Mouse (Mus musculus): ENCODE measurements around the gene Capn11. TPM values are rescaled to one million over a fixed set of nuclear protein-coding genes. Genes with fewer than 3 reads are reported as not detected.

The Capn11 gene
- polyA plus RNA-seq, 1 experiment from 2014 or later = 0.57 TPM

DNA sequence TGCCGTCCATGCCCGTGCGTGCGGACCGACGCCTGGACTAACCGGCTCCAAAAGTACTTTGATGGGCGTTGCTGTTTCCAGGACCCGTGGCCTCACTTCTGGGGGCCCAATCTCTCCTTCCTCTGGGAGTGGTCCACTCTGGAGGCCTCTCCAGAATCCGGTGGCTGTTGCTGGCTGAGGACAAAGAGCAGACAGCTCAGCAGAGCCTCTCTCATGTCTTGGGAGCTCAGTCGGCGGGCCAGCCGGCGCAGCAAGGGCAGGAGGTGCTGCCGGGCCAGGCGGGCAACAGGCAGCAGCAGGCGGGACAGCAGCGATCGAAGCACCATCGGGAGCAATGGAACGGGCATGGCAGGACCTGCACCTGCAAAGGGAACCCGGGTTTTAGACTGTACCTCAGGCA is 57.8 kb downstream of the Capn11 start:
- Histone ChIP-seq H3K27me3 (ENCODE audit: control insufficient read depth, insufficient read depth, low read length) (peaks cover 22% of the 10 kb centered on the region), H3K4me3 (ENCODE audit: low read depth, low read length) (no peak overlapping the region), H3K9ac (ENCODE audit: low read length) (0 out of 2 replicates have a peak overlapping the region, but pooled peaks have one; percentile 24), H3K4me2 (ENCODE audit: low read depth) (peak overlapping the region; percentile 7; the same call in 1 of the 2 replicates), H3K36me3 (ENCODE audit: control insufficient read depth, insufficient read depth, low read length) (no peaks in the 10 kb centered on the region), H3K9me3 (ENCODE audit: control insufficient read depth, low read length) (no peaks in the 10 kb centered on the region), H3K27ac (ENCODE audit: low read depth, low read length) (no peak overlapping the region), H3K4me1 (ENCODE audit: control insufficient read depth, insufficient read depth, low read length) (peaks cover 18% of the 10 kb centered on the region)
- DNase-seq (ENCODE audit: low spot score) = peak; percentile 19
- ATAC-seq (ENCODE audit: insufficient read depth, low FRiP score, low TSS enrichment) = no peak
- WGBS = 12% methylated on average over 22 of the region's 22 CpGs

DNA sequence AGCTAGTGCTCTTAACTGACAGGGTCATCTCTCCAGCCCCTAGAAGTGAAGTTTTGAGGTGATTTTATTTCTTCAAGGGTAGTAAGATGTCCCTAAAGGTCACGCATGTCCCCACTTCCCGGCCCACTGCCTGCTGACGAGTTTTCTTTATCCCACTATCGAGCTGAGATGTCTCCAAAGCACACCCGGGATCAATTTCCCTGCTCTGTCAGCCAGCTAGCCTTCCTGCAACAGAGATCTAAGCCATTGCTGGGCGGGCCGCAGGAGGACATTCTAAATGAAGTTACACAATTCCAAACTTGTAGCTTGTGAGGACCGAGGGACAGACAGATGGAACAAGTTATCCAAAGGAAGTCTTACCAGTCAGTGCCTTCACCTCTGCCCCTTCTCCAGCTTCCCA is 58.9 kb downstream of the Capn11 start:
- 62% methylated on average over 8 of the region's 8 CpGs for WGBS
- no peaks in the 10 kb centered on the region for H3K36me3 ChIP-seq (ENCODE audit: control insufficient read depth, insufficient read depth, low read length)
- no peak overlapping the region for H3K27ac ChIP-seq (ENCODE audit: low read depth, low read length)
- no peak for ATAC-seq (ENCODE audit: insufficient read depth, low FRiP score, low TSS enrichment)
- H3K4me3 ChIP-seq (ENCODE audit: low read depth, low read length) = no peak overlapping the region
- peaks cover 26% of the 10 kb centered on the region for H3K4me1 ChIP-seq (ENCODE audit: control insufficient read depth, insufficient read depth, low read length)
- DNase-seq (ENCODE audit: low spot score) = no peak
- H3K9ac ChIP-seq (ENCODE audit: low read length) = no peak overlapping the region
- H3K4me2 ChIP-seq (ENCODE audit: low read depth) = no peak overlapping the region
- H3K27me3 ChIP-seq (ENCODE audit: control insufficient read depth, insufficient read depth, low read length) = peaks cover 27% of the 10 kb centered on the region
- H3K9me3 ChIP-seq (ENCODE audit: control insufficient read depth, low read length) = no peaks in the 10 kb centered on the region

DNA sequence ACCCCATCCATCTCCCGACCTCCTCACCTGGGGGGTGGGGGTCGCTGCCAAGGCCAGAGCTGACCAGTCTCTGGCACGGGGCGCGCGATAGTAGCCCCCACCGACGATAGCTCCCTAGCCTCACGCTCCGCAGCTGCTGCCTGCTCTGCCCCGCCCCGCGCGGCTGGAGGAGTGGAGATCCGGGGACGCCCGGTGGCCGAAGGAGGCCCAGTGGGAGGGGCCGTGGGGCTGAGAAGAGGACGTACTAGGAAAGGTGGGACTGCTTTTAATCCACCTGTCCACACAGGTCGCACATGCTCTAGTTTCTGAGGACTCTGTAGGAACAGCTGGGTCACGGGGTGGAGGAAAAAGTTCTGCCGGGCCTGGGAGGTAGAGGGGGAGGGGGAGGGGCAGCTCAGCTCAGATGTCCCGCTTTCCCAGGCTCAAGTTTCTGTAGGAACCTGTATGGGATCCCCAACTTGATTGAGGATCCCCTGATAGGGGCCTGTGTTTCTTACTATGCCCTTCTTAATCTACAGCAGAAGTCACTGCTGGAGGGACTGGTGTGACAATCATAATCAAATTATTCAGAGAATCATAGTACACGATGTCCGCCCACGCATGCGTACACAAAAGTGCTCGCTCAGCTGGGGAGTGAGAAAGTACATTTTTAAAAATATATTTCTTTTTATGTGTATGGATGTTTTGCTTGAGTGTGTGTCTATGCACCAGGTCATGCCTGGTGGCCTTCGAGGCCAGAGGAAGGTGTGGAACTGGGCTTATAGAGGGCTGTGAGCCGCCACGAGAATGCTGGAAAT is 59.5 kb downstream of the Capn11 start, which contains the start of gene Slc29a1:
Slc29a1 (minus strand) TSS at position 161 of the 797 bp plus-strand sequence.
- peaks cover 32% of the 10 kb centered on the region for H3K4me1 ChIP-seq (ENCODE audit: control insufficient read depth, insufficient read depth, low read length)
- 18% methylated on average over 32 of the region's 32 CpGs for WGBS
- H3K4me3 ChIP-seq (ENCODE audit: low read depth, low read length) = peak within 1 kb of the TSS; percentile 25
- no peak for ATAC-seq (ENCODE audit: insufficient read depth, low FRiP score, low TSS enrichment)
- peaks cover 27% of the 10 kb centered on the region for H3K27me3 ChIP-seq (ENCODE audit: control insufficient read depth, insufficient read depth, low read length)
- no peaks in the 10 kb centered on the region for H3K36me3 ChIP-seq (ENCODE audit: control insufficient read depth, insufficient read depth, low read length)
- H3K9me3 ChIP-seq (ENCODE audit: control insufficient read depth, low read length) = no peaks in the 10 kb centered on the region
- DNase-seq (ENCODE audit: low spot score) = peak; percentile 64
- H3K4me2 ChIP-seq (ENCODE audit: low read depth) = peak within 1 kb of the TSS; percentile 57
- no peak within 1 kb of the TSS for H3K27ac ChIP-seq (ENCODE audit: low read depth, low read length)
- H3K9ac ChIP-seq (ENCODE audit: low read length) = peak within 1 kb of the TSS; percentile 44

DNA sequence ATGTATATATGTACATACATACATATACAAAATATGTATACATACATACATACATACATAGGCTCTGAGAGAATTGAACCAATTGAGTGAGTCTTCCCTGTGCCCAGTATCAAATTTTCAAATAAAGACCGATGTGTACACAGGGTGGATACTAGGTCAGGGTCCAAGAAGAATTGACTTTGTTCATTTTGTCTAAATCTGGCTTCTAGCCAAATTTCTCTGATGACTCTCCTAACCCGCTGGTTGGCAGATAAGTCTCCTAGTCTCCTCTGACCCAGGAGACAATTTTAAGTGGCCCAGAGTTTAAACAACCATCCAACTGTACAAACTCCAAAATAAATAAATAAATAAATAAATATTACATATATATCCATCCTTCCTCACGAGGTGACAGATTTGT is 60.2 kb downstream of the Capn11 start:
- 60% methylated on average over 3 of the region's 3 CpGs for WGBS
- DNase-seq (ENCODE audit: low spot score) (no peak), ATAC-seq (ENCODE audit: insufficient read depth, low FRiP score, low TSS enrichment) (no peak)
- H3K36me3 ChIP-seq (ENCODE audit: control insufficient read depth, insufficient read depth, low read length) = no peaks in the 10 kb centered on the region
- H3K4me3 ChIP-seq (ENCODE audit: low read depth, low read length) = no peak overlapping the region; the same call in 1 of the 2 replicates
- H3K9me3 ChIP-seq (ENCODE audit: control insufficient read depth, low read length) = no peaks in the 10 kb centered on the region
- no peak overlapping the region for H3K9ac ChIP-seq (ENCODE audit: low read length)
- peaks cover 27% of the 10 kb centered on the region for H3K27me3 ChIP-seq (ENCODE audit: control insufficient read depth, insufficient read depth, low read length)
- peaks cover 33% of the 10 kb centered on the region for H3K4me1 ChIP-seq (ENCODE audit: control insufficient read depth, insufficient read depth, low read length)
- peak overlapping the region; percentile 57 for H3K4me2 ChIP-seq (ENCODE audit: low read depth)
- no peak overlapping the region for H3K27ac ChIP-seq (ENCODE audit: low read depth, low read length)

DNA sequence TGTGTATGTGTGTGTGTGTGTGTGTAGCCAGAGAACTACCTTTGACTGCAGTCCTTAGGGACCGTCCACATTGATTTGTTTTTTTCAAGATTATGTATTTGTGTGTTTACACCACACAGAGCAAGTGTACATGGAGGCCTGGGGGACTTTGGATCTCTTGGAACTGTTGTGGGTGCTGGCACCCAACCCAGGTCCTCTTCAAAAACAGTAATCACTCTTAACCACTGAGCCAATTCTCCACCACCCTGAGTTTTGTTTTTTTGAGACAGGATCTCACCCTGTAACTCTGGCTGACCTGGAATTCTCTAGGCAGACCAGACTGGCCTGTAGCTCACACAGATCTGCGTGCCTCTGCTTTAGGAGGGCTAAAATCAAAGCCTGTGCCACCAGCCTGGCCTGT is 60.7 kb downstream of the Capn11 start:
- H3K4me2 ChIP-seq (ENCODE audit: low read depth) = no peak overlapping the region
- no peak for ATAC-seq (ENCODE audit: insufficient read depth, low FRiP score, low TSS enrichment)
- H3K4me3 ChIP-seq (ENCODE audit: low read depth, low read length) = no peak overlapping the region
- 82% methylated on average over 2 of the region's 2 CpGs for WGBS
- no peak overlapping the region for H3K27ac ChIP-seq (ENCODE audit: low read depth, low read length)
- DNase-seq (ENCODE audit: low spot score) = no peak
- H3K9me3 ChIP-seq (ENCODE audit: control insufficient read depth, low read length) = no peaks in the 10 kb centered on the region
- peaks cover 27% of the 10 kb centered on the region for H3K27me3 ChIP-seq (ENCODE audit: control insufficient read depth, insufficient read depth, low read length)
- H3K4me1 ChIP-seq (ENCODE audit: control insufficient read depth, insufficient read depth, low read length) = peaks cover 36% of the 10 kb centered on the region
- H3K36me3 ChIP-seq (ENCODE audit: control insufficient read depth, insufficient read depth, low read length) = no peaks in the 10 kb centered on the region
- no peak overlapping the region for H3K9ac ChIP-seq (ENCODE audit: low read length)

DNA sequence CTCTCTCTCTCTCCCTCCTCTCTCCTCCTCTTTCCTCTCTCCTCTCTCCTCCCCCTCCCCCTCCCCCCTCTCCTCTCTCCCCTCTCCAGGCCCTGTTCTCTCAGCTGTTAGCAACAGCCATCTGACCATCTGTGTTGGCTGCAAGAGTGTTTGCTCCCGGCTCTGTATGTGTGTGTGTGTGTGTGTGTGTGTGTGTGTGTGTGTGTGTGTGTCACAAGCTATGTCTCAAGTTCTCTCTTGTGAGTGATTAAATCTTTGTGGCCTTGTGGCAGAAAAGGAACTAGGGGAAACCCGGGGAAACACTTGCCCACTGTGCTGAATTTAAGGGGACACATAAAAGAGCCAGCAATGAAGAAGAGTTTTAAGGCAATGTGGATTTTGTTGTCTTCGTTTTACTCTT is 61.3 kb downstream of the Capn11 start:
- peaks cover 27% of the 10 kb centered on the region for H3K27me3 ChIP-seq (ENCODE audit: control insufficient read depth, insufficient read depth, low read length)
- WGBS = 44% methylated on average over 3 of the region's 3 CpGs

DNA sequence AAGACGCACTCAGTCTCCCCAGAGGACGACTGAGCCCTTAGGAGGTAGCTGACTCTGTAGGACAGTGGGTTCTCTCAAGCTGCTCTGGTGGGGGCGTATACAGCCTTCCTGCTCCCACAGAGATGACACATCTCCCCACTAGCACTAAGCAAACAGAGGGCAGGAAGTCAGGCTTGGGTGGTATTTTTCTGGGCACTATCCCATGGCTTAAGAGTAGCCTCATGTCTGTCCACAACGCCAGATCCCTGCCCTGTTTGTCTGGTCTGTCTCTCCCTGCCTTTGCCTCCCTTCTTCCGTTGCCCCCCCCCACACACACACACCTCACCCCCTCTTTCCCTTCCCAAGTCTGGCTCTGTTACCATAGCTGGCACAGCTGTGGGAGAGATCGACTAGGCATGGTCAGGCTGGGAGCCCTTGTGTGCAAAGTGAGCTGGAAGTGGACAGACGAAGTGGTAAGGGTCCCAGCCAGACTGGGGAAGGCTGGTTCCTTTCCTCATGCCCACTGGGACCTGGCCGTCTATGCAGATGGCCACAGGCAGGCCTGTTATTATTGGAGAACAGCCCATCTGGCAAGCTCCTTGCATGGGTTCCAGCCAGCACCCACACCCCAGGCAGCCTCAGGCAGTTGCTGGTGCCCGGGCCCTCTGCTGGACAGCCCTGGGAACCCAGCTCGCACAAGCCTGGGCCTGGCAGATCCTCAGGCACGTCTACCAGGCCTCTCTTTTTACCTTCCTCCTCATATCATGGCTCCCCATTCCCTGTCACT is 62.3 kb downstream of the Capn11 start:
- Histone ChIP-seq H3K4me3 (ENCODE audit: low read depth, low read length) (no peak overlapping the region), H3K27ac (ENCODE audit: low read depth, low read length) (no peak overlapping the region), H3K27me3 (ENCODE audit: control insufficient read depth, insufficient read depth, low read length) (peaks cover 23% of the 10 kb centered on the region), H3K9me3 (ENCODE audit: control insufficient read depth, low read length) (no peaks in the 10 kb centered on the region), H3K4me1 (ENCODE audit: control insufficient read depth, insufficient read depth, low read length) (peaks cover 34% of the 10 kb centered on the region), H3K36me3 (ENCODE audit: control insufficient read depth, insufficient read depth, low read length) (no peaks in the 10 kb centered on the region), H3K4me2 (ENCODE audit: low read depth) (no peak overlapping the region), H3K9ac (ENCODE audit: low read length) (no peak overlapping the region)
- 25% methylated on average over 11 of the region's 11 CpGs for WGBS
- DNase-seq (ENCODE audit: low spot score) (peak; percentile 65), ATAC-seq (ENCODE audit: insufficient read depth, low FRiP score, low TSS enrichment) (no peak)

More for the DNA sequence above, 61.3 kb downstream of the Capn11 start:
- Histone ChIP-seq H3K9me3 (ENCODE audit: control insufficient read depth, low read length) (no peaks in the 10 kb centered on the region), H3K4me2 (ENCODE audit: low read depth) (no peak overlapping the region), H3K27ac (ENCODE audit: low read depth, low read length) (no peak overlapping the region), H3K9ac (ENCODE audit: low read length) (no peak overlapping the region), H3K36me3 (ENCODE audit: control insufficient read depth, insufficient read depth, low read length) (no peaks in the 10 kb centered on the region), H3K4me3 (ENCODE audit: low read depth, low read length) (no peak overlapping the region), H3K4me1 (ENCODE audit: control insufficient read depth, insufficient read depth, low read length) (peaks cover 36% of the 10 kb centered on the region)
- DNase-seq (ENCODE audit: low spot score) = peak; percentile 43
- no peak for ATAC-seq (ENCODE audit: insufficient read depth, low FRiP score, low TSS enrichment)

DNA sequence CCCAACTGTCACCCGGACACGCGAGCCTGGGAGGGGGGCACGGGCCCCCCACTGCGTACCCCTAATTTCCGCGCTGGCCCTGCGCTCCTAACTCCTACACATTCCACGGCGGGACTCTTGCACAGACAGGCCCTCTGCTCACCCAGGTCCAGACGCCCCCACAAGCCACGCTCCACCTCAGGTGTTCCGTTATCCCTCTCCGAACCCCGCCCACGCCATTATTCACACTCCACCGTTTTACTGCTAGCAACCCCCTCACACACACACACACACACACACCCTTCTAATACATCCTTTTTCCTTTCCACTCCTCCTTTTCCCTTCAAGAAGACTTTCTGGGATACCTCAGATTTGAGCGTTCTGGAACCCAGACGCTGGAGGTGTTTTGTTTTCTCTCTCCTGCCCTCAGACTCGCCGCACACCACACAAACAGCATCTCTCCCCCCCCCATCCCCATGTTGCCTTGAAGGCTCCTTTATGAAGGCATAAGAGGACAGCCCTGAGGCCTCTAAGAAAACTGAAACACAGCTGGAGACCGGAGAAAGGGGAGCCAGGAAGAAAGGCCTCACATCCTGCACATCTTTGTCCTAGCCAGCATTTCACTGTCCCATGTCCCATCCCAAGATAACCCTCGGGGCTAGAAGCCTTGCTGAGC is 63.3 kb downstream of the Capn11 start:
- peak overlapping the region; percentile 59 for H3K9ac ChIP-seq (ENCODE audit: low read length)
- no peak overlapping the region for H3K27ac ChIP-seq (ENCODE audit: low read depth, low read length)
- peaks cover 13% of the 10 kb centered on the region for H3K27me3 ChIP-seq (ENCODE audit: control insufficient read depth, insufficient read depth, low read length)

More for the DNA sequence above, 63.3 kb downstream of the Capn11 start:
- no peak for DNase-seq (ENCODE audit: low spot score)
- no peaks in the 10 kb centered on the region for H3K9me3 ChIP-seq (ENCODE audit: control insufficient read depth, low read length)
- peak overlapping the region; percentile 98 for H3K4me2 ChIP-seq (ENCODE audit: low read depth)
- H3K4me1 ChIP-seq (ENCODE audit: control insufficient read depth, insufficient read depth, low read length) = peaks cover 30% of the 10 kb centered on the region
- peak; percentile 21 for ATAC-seq (ENCODE audit: insufficient read depth, low FRiP score, low TSS enrichment)
- peak overlapping the region; percentile 46 for H3K4me3 ChIP-seq (ENCODE audit: low read depth, low read length)
- no peaks in the 10 kb centered on the region for H3K36me3 ChIP-seq (ENCODE audit: control insufficient read depth, insufficient read depth, low read length)
- WGBS = 2% methylated on average over 23 of the region's 23 CpGs
